Mouse (Mus musculus): ENCODE measurements around the gene Gpr4. TPM values are rescaled to one million over a fixed set of nuclear protein-coding genes. Genes with fewer than 3 reads are reported as not detected.

Gpr4 gene
- total and polyA plus RNA-seq, 3 experiments, result 0.04 to 0.31 TPM; not detected in 1

DNA sequence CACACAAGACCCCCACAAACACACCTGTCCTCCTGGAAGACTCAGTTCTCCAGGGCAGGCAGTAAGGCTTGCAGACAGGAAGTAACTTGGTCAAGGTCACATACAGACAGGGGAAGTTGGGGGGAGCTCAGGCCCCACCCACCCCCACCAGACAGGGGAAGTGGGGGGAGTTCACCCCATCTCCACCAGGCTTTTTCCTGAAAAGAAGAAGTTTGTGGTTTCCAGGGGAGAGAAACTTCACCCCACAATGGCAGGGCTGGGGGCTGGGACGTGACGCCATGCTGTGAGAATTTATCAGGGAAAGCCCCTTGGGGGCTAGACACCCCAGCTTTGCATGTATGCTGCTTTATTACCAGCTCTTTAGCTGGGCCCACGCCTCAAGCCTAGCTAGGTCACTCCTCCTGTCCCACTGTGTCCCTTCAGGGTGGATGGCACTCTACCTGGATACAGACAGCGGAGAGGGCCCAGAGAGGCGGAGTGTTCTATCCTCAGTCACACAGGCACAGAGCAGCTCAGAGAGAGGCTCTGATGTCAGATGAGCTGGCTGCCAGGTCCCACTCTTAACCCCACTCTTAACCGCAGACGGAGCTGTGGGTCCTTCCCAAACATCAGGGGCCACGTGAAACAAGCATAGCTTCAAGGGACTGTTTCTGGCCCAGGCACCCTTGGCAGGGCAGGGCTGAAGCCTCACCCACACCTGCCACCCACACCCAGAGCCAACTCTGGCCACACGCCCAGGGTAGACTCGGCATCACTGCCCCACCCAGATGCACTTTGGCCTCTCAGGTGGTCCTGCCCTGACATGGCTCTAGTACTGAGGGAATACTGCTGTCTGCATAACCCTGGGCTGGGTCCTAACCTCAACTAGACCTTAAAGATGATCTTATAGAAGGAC, 53.8 kb downstream of the Gpr4 start:
- Histone ChIP-seq H3K27me3 (replicated peaks) (no peaks in the 10 kb centered on the region), H3K4me2 (ENCODE audit: insufficient read depth, low read depth, poor library complexity, severe bottlenecking) (peak overlapping the region; percentile 59), H3K4me1 (ENCODE audit: control insufficient read depth in 1 of 2, insufficient read depth in 2 of 2) (peaks cover 27 to 45% of the 10 kb centered on the region in 2 experiments), H3K79me2 (replicated peaks; ENCODE audit: control insufficient read depth, extremely low read depth, insufficient read depth, poor library complexity, severe bottlenecking) (peaks cover 62% of the 10 kb centered on the region), H3K9me3 (replicated peaks; ENCODE audit: low read length) (no peaks in the 10 kb centered on the region), H3K36me3 (replicated peaks in 1 of 2; ENCODE audit: control insufficient read depth in 1 of 2, insufficient read depth in 1 of 2, low read length in 1 of 2) (peaks cover 48 to 54% of the 10 kb centered on the region in 2 experiments), H3K4me3 (replicated peaks in 1 of 3; ENCODE audit: low read depth in 2 of 3, low read length in 2 of 3, poor library complexity in 1 of 3) (peak overlapping the region in 2 of 3 experiments; percentile 29 to 94), H3K9ac (ENCODE audit: insufficient read depth, low read depth) (peak overlapping the region; percentile 91), H3K27ac (ENCODE audit: insufficient read depth, low read depth) (peak overlapping the region; percentile 94)
- in situ Hi-C loops (cut with MboI; ENCODE audit: low pct_ligation_motif_present, low pct_unique_long_range_greater_than_20kb, low sequenced_read_pairs) (no loop called here), dilution Hi-C loops (cut with MboI; ENCODE audit: extremely low pct_ligation_motif_present, extremely low pct_unique_long_range_greater_than_20kb, low sequenced_read_pairs) (no loop called here)
- peak; percentile 86 for DNase-seq (ENCODE audit: extremely low read depth)
- no peak for TF ChIP-seq TBP (conservative IDR thresholded peaks at IDR 0.05; ENCODE audit: low read depth, low read length)
- TF ChIP-seq GABPA (IDR thresholded peaks at IDR 0.05; ENCODE audit: insufficient replicate concordance, low read depth, low read length), result no peak
- no peak for TF ChIP-seq JUND (conservative IDR thresholded peaks at IDR 0.05; ENCODE audit: low read depth, low read length)
- TF ChIP-seq ZC3H11A (IDR thresholded peaks at IDR 0.05; ENCODE audit: low read depth, low read length), result no peak
- TF ChIP-seq RAD21 (IDR thresholded peaks at IDR 0.05; ENCODE audit: low read depth, low read length), result no peak
- peak; percentile 79 for TF ChIP-seq CHD2 (IDR thresholded peaks at IDR 0.05; ENCODE audit: low read length)
- no peak for TF ChIP-seq USF2 (conservative IDR thresholded peaks at IDR 0.05; ENCODE audit: low read depth, low read length)
- TF ChIP-seq ELF1 (IDR thresholded peaks at IDR 0.05; ENCODE audit: low read depth, low read length), result 0 out of 2 replicates have a peak, but pooled peaks have one; percentile 51
- no peak for TF ChIP-seq RCOR1 (conservative IDR thresholded peaks at IDR 0.05; ENCODE audit: low read depth, low read length)
- peak; percentile 55 for TF ChIP-seq EP300 (IDR thresholded peaks at IDR 0.05; ENCODE audit: low read length)
- 0 out of 2 replicates have a peak, but pooled peaks have one; percentile 34 for TF ChIP-seq CHD1 (IDR thresholded peaks at IDR 0.05; ENCODE audit: low read depth, low read length)
- no peak for TF ChIP-seq MAFK (IDR thresholded peaks at IDR 0.05; ENCODE audit: insufficient replicate concordance, low read length)
- TF ChIP-seq KAT2A (IDR thresholded peaks at IDR 0.05; ENCODE audit: insufficient replicate concordance, low read length), result no peak
- no peak; the same call in 1 of the 2 replicates for TF ChIP-seq SIN3A (IDR thresholded peaks at IDR 0.05; ENCODE audit: low read length)
- TF ChIP-seq MAX (IDR thresholded peaks at IDR 0.05; ENCODE audit: low read length), result peak; percentile 43; the same call in 1 of the 2 replicates
- TF ChIP-seq HCFC1 (IDR thresholded peaks at IDR 0.05; ENCODE audit: low read depth, low read length), result no peak; the same call in 1 of the 2 replicates
- TF ChIP-seq POLR2AphosphoS2 (IDR thresholded peaks at IDR 0.05; ENCODE audit: low read depth, low read length), result no peak
- no peak for TF ChIP-seq UBTF (IDR thresholded peaks at IDR 0.05; ENCODE audit: low read depth, low read length)
- peak; percentile 71 for TF ChIP-seq MXI1 (IDR thresholded peaks at IDR 0.05; ENCODE audit: low read depth, low read length)
- TF ChIP-seq ETS1 (conservative IDR thresholded peaks at IDR 0.05; ENCODE audit: low read depth, low read length), result peak; percentile 63
- 0 out of 2 replicates have a peak, but pooled peaks have one; percentile 23 for TF ChIP-seq NELFE (IDR thresholded peaks at IDR 0.05; ENCODE audit: low read depth, low read length)
- no peak for TF ChIP-seq E2F4 (IDR thresholded peaks at IDR 0.05; ENCODE audit: insufficient replicate concordance, low read depth, low read length)
- no peak for TF ChIP-seq JUN (IDR thresholded peaks at IDR 0.05; ENCODE audit: insufficient read depth, low read depth, low read length)
- TF ChIP-seq BHLHE40 (IDR thresholded peaks at IDR 0.05; ENCODE audit: low read depth, low read length), result peak; percentile 38
- TF ChIP-seq ZNF384 (IDR thresholded peaks at IDR 0.05; ENCODE audit: low read depth, low read length), result no peak
- TF ChIP-seq IRF4 (IDR thresholded peaks at IDR 0.05; ENCODE audit: low read depth, low read length), result no peak; the same call in 1 of the 2 replicates
- TF ChIP-seq TCF12 (IDR thresholded peaks at IDR 0.05; ENCODE audit: low read depth, low read length), result peak; percentile 42; the same call in 1 of the 2 replicates
- 0 out of 2 replicates have a peak, but pooled peaks have one; percentile 25 for TF ChIP-seq MYC (IDR thresholded peaks at IDR 0.05; ENCODE audit: low read depth, low read length)
- peak; percentile 56 for TF ChIP-seq POLR2A (IDR thresholded peaks at IDR 0.05; ENCODE audit: low read depth, low read length)
- TF ChIP-seq MAZ (IDR thresholded peaks at IDR 0.05; ENCODE audit: low read depth, low read length), result peak; percentile 64; the same call in 1 of the 2 replicates
- no peak for TF ChIP-seq ZKSCAN1 (IDR thresholded peaks at IDR 0.05; ENCODE audit: borderline replicate concordance, low read depth, low read length)
- TF ChIP-seq ZMIZ1 (IDR thresholded peaks at IDR 0.05; ENCODE audit: low read depth, low read length), result no peak
- TF ChIP-seq MEF2A (IDR thresholded peaks at IDR 0.05; ENCODE audit: borderline replicate concordance, low read depth, low read length), result no peak; the same call in 1 of the 2 replicates
- no peak for TF ChIP-seq USF1 (IDR thresholded peaks at IDR 0.05; ENCODE audit: low read depth, low read length)
- TF ChIP-seq CTCF (conservative IDR thresholded peaks at IDR 0.05 in 1 of 2, IDR thresholded peaks at IDR 0.05 in 1 of 2; ENCODE audit: low read depth in 2 of 2, low read length in 2 of 2), result no peak
- TF ChIP-seq SMC3 (IDR thresholded peaks at IDR 0.05; ENCODE audit: low read depth, low read length), result no peak
- TF ChIP-seq NRF1 (IDR thresholded peaks at IDR 0.05; ENCODE audit: low read depth, low read length), result no peak
- TF ChIP-seq PAX5 (IDR thresholded peaks at IDR 0.05; ENCODE audit: low read length), result no peak

All from CH12.LX (cell line).